Mouse (Mus musculus) regulatory T cell (primary cell): ENCODE measurements around the gene Hrct1.

Experiments used
- in situ Hi-C: fragments of 300-600 bp; cut with MboI, MseI; formaldehyde crosslinking; loops from one replicate; pipeline ENCODE4 v1.15.1; 2025; ENCODE audit warnings: high pct_unique_total_duplicates

The Hrct1 gene

DNA sequence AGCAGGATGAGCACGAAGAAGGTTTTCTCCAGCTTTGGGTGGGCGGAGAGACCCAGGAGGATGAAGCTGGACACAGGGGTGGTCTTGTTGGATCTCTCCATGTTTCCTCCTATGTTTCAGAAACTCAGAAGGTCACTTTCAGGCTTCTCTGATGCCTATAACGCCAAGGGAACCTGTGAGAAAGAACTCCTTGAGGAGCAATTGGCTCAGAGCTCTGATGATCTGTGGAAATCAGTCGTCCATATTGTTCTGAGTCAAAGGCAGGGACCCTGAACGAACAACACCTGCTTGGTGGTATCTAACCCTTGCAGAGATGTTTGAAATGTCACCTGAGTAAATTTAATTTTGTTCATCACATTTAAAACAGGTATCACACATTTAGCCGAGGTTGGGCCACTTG lies 43.9 kb downstream of the Hrct1 start, which contains the start of gene Olfr159:
Gene Olfr159, minus strand, starts transcription at position 101 of the 400 bp plus-strand sequence.
- in situ Hi-C loops, result no loop called here

DNA sequence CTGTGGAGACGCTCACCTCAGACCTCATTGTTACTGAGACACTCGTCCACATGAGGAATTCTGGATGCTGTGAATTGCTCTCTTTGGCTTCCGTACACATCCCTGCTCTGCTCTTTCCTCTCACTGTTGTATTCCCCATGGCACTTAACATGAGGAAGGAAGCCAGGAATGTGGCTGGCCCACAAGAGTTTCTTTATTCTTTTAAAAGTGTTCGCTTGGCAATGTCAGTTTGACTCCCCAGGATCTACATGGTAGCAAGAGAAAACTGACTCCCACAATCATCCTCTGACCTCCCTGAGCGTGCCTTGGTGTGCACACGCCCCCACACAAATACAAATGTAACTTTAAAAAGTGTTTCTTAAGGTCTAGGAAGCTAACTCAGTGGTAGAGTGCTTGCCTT lies 44.6 kb downstream of the Hrct1 start:
- in situ Hi-C loops, result no loop called here

DNA sequence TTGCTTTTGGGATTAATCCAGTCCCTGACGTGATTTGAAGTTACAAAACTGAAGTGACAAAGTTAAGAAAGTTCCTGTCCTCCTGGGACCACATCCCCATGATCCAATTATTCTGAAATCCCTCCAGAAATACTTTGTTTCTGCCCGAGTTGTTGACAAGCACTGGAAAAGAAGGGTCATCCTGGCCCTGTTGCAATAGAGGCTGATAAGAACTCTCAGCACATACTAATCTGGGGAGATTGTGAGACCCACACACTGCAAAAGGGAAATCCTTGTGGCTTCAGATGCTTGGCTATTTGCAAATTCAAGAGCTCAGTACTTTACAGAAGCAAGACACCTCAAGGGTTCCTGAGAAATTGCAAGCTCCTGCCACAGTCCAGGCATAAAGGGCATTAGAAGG lies 45.3 kb downstream of the Hrct1 start:
- in situ Hi-C loops, result no loop called here
